Comparison of ENCODE assay signal across 8 mouse cellular contexts in the genomic region with DNA sequence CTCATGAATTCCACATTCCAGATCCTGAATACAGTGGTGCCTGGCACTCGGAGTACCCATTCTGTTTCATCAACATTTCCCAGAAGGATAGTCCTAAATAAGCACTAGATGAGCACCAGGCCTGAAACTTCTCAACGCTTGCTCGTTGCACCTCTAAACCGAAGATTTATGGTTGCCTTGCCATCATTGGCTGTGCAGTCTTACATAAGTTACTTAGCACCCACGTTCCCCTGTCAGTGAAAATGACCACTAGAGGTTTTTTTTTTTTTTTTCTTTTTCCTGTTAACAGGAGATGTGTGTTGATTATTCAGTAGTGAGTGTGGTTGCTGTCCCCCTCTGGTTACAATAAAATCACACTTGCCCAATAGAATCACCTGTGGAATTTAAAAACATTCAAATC. TPM values are rescaled to one million over a fixed set of nuclear protein-coding genes. Genes with fewer than 3 reads are reported as not detected.
DNase-seq lines count a peak whose midpoint lies in the region; ATAC-seq and TF ChIP-seq lines count a peak whose summit lies in the region.

No protein-coding gene starts in this region.

- H3K36me3 ChIP-seq in erythroblast, embryonic 14.5 days (ENCODE audit: control insufficient read depth) = no peaks in the 10 kb centered on the region
- H3K36me3 ChIP-seq in embryonic facial prominence, embryonic 15.5 days = no peaks in the 10 kb centered on the region
- no peaks in the 10 kb centered on the region for H3K36me3 ChIP-seq in limb, embryonic 14.5 days (ENCODE audit: control insufficient read depth, insufficient read depth, low read length)
- no peaks in the 10 kb centered on the region for H3K36me3 ChIP-seq in stomach, embryonic 16.5 days (ENCODE audit: control insufficient read depth, insufficient read depth, low read length)

- peak overlapping the region; percentile 80 for H3K4me3 ChIP-seq in erythroblast, embryonic 14.5 days (replicated peaks)
- H3K4me3 ChIP-seq in embryonic facial prominence, embryonic 15.5 days (replicated peaks) = no peak overlapping the region
- peak overlapping the region; percentile 53; the same call in 1 of the 2 replicates for H3K4me3 ChIP-seq in limb, embryonic 14.5 days (replicated peaks; ENCODE audit: low read length)
- peak overlapping the region; percentile 71; the same call in 1 of the 2 replicates for H3K4me3 ChIP-seq in stomach, embryonic 16.5 days (replicated peaks; ENCODE audit: low read length)

- H3K27ac ChIP-seq in embryonic facial prominence, embryonic 15.5 days (replicated peaks) = peak overlapping the region; percentile 96; the same call in 1 of the 2 replicates
- no peak overlapping the region for H3K27ac ChIP-seq in limb, embryonic 14.5 days (replicated peaks; ENCODE audit: low read depth, low read length)
- H3K27ac ChIP-seq in stomach, embryonic 16.5 days (ENCODE audit: low read length) = peak overlapping the region; percentile 98

- 71% methylated on average over 5 of the region's 5 CpGs for WGBS in embryonic facial prominence, embryonic 15.5 days
- 53% methylated on average over 5 of the region's 5 CpGs for WGBS in limb, embryonic 14.5 days
- 52% methylated on average over 5 of the region's 5 CpGs for WGBS in stomach, embryonic 16.5 days

- H3K27me3 ChIP-seq in erythroblast, embryonic 14.5 days (ENCODE audit: control insufficient read depth) = no peaks in the 10 kb centered on the region
- no peaks in the 10 kb centered on the region for H3K27me3 ChIP-seq in embryonic facial prominence, embryonic 15.5 days
- H3K27me3 ChIP-seq in limb, embryonic 14.5 days (ENCODE audit: control insufficient read depth, insufficient read depth, low read length) = no peaks in the 10 kb centered on the region
- no peaks in the 10 kb centered on the region for H3K27me3 ChIP-seq in stomach, embryonic 16.5 days (ENCODE audit: control insufficient read depth, insufficient read depth, low read length)

- no peak overlapping the region for H3K4me2 ChIP-seq in embryonic facial prominence, embryonic 15.5 days (replicated peaks)
- peak overlapping the region; percentile 65; the same call in 1 of the 2 replicates for H3K4me2 ChIP-seq in limb, embryonic 14.5 days (replicated peaks; ENCODE audit: low read depth, low read length, severe bottlenecking)
- peak overlapping the region; percentile 85 for H3K4me2 ChIP-seq in stomach, embryonic 16.5 days (ENCODE audit: low read depth, low read length)

- no peak for TF ChIP-seq POLR2A in limb, embryonic 14.5 days (IDR thresholded peaks at IDR 0.05; ENCODE audit: borderline replicate concordance, extremely low read depth, insufficient read depth, insufficient read length)

- no peak for ATAC-seq in erythroblast, adult 5-6 weeks (replicated peaks; ENCODE audit: low FRiP score, poor library complexity, severe bottlenecking)
- no peak for ATAC-seq in embryonic facial prominence, embryonic 15.5 days (ENCODE audit: insufficient number of reproducible peaks, low FRiP score, low TSS enrichment, low read depth)
- ATAC-seq in limb, embryonic 14.5 days (ENCODE audit: low FRiP score, low read depth) = no peak
- no peak for ATAC-seq in stomach, embryonic 16.5 days (ENCODE audit: insufficient read depth, low FRiP score)
- ATAC-seq in activated CD4-positive, CD25-positive, alpha-beta regulatory T cell, adult 4 months = no peak

- no peaks in the 10 kb centered on the region for H3K9me3 ChIP-seq in erythroblast, embryonic 14.5 days (ENCODE audit: control insufficient read depth, low read length)
- no peaks in the 10 kb centered on the region for H3K9me3 ChIP-seq in embryonic facial prominence, embryonic 15.5 days (replicated peaks)
- H3K9me3 ChIP-seq in limb, embryonic 14.5 days (ENCODE audit: control insufficient read depth, low read length) = no peaks in the 10 kb centered on the region
- no peaks in the 10 kb centered on the region for H3K9me3 ChIP-seq in stomach, embryonic 16.5 days (replicated peaks; ENCODE audit: control insufficient read depth, low read length)

- peak; percentile 70 for DNase-seq in A20 (ENCODE audit: low read depth, low spot score)
- DNase-seq in limb, embryonic 14.5 days (ENCODE audit: low spot score) = no peak
- no peak for DNase-seq in spleen, postnatal 4 days (ENCODE audit: low spot score in 2 of 2)

- peaks cover 14% of the 10 kb centered on the region for H3K4me1 ChIP-seq in erythroblast, embryonic 14.5 days (ENCODE audit: control insufficient read depth)
- peaks cover 18% of the 10 kb centered on the region for H3K4me1 ChIP-seq in embryonic facial prominence, embryonic 15.5 days
- H3K4me1 ChIP-seq in limb, embryonic 14.5 days (ENCODE audit: control insufficient read depth, insufficient read depth, low read length) = peaks cover 8% of the 10 kb centered on the region; the same call in 1 of the 2 replicates
- H3K4me1 ChIP-seq in stomach, embryonic 16.5 days (ENCODE audit: control insufficient read depth, insufficient read depth, low read length) = peaks cover 14% of the 10 kb centered on the region

- H3K9ac ChIP-seq in embryonic facial prominence, embryonic 15.5 days = no peak overlapping the region; the same call in 1 of the 2 replicates
- H3K9ac ChIP-seq in limb, embryonic 14.5 days (ENCODE audit: low read depth, low read length, severe bottlenecking) = no peak overlapping the region
- peak overlapping the region; percentile 99; the same call in 1 of the 2 replicates for H3K9ac ChIP-seq in stomach, embryonic 16.5 days (ENCODE audit: low read length)

RNA-seq across cellular contexts. Expression of a gene that starts 0.4 kb away (rescaled TPM):
- not detected in 2 replicates for polyA plus RNA-seq in erythroblast, embryonic 14.5 days (2012)
- total RNA-seq in erythroblast, adult 5-6 weeks (2015; ENCODE audit: low replicate concordance) = 1.3 TPM in 1 of 2 replicates, not detected in the other
- total RNA-seq in erythroblast, adult 5-6 weeks (2017; ENCODE audit: low replicate concordance) = 0.28 and 2.0 TPM in 2 replicates
- polyA plus RNA-seq in embryonic facial prominence, embryonic 15.5 days (2015; fragmentation: Nextera tagmentation; extraction: Ambion mirVana) = 13.3 and 15.8 TPM in 2 replicates
- polyA plus RNA-seq in limb, embryonic 14.5 days (2012; rRNA removed) = 2.7 and 3.0 TPM in 2 replicates
- 9.6 and 10.9 TPM in 2 replicates for polyA plus RNA-seq in limb, embryonic 14.5 days (2014; fragmentation: Nextera tagmentation; extraction: Ambion mirVana)
- polyA plus RNA-seq in stomach, embryonic 16.5 days (2015; fragmentation: Nextera tagmentation; extraction: Ambion mirVana) = 8.2 and 10.4 TPM in 2 replicates
- polyA plus RNA-seq in activated CD4-positive, CD25-positive, alpha-beta regulatory T cell, adult 4 months (2017; shearing (Covaris generic)) = 1 to 10 TPM in 1 of 2 experiments, under 1 TPM in 1; 0.98 to 1.4 TPM

RNA-seq across cellular contexts. Expression of a gene that starts 1.2 kb away (rescaled TPM):
- polyA plus RNA-seq in erythroblast, embryonic 14.5 days (2012) = not detected in 2 replicates
- not detected in 2 replicates for total RNA-seq in erythroblast, adult 5-6 weeks (2015; ENCODE audit: low replicate concordance)
- total RNA-seq in erythroblast, adult 5-6 weeks (2017; ENCODE audit: low replicate concordance) = not detected in 2 replicates
- polyA plus RNA-seq in embryonic facial prominence, embryonic 15.5 days (2015; fragmentation: Nextera tagmentation; extraction: Ambion mirVana) = 2.8 and 3.1 TPM in 2 replicates
- 0.99 and 1.3 TPM in 2 replicates for polyA plus RNA-seq in limb, embryonic 14.5 days (2012; rRNA removed)
- 1.6 and 2.2 TPM in 2 replicates for polyA plus RNA-seq in limb, embryonic 14.5 days (2014; fragmentation: Nextera tagmentation; extraction: Ambion mirVana)
- 0.34 and 1.9 TPM in 2 replicates for polyA plus RNA-seq in stomach, embryonic 16.5 days (2015; fragmentation: Nextera tagmentation; extraction: Ambion mirVana)
- polyA plus RNA-seq in activated CD4-positive, CD25-positive, alpha-beta regulatory T cell, adult 4 months (2017; shearing (Covaris generic)) = not detected
